Mouse (Mus musculus): Measurements from ENCODE around the gene Srrm2. TPM values are rescaled to one million over a fixed set of nuclear protein-coding genes. Genes with fewer than 3 reads are reported as not detected.
A peak's percentile ranks its signal among the peaks of the same experiment; 100 is the strongest.

Srrm2 gene
- polyA plus RNA-seq, 1 experiment from 2014 or later, result 132 TPM

GRCm38 (mm10) chr17:23823614-23824013 lies 33.3 kb downstream of the Srrm2 start:
- no peak overlapping the region for H3K4me2 ChIP-seq (ENCODE audit: low read depth, low read length)
- H3K36me3 ChIP-seq (replicated peaks; ENCODE audit: insufficient read depth, low read length), result peaks cover 79% of the 10 kb centered on the region
- H3K4me1 ChIP-seq (ENCODE audit: insufficient read depth), result peaks cover 11% of the 10 kb centered on the region
- ATAC-seq, result no peak
- DNase-seq, result no peak
- no peak overlapping the region for H3K27ac ChIP-seq (ENCODE audit: low read depth)
- H3K9ac ChIP-seq (replicated peaks), result no peak overlapping the region
- TF ChIP-seq EP300 (IDR thresholded peaks at IDR 0.05; ENCODE audit: low read depth), result no peak
- no peak for TF ChIP-seq CTCF (IDR thresholded peaks at IDR 0.05; ENCODE audit: low read depth)
- WGBS (ENCODE audit: insufficient replicate concordance), result 89% methylated on average over 12 of the region's 12 CpGs
- peaks cover 11% of the 10 kb centered on the region for H3K9me3 ChIP-seq (ENCODE audit: low read length)
- no peaks in the 10 kb centered on the region for H3K27me3 ChIP-seq (ENCODE audit: insufficient read depth, low read length)
- no peak overlapping the region for H3K4me3 ChIP-seq (ENCODE audit: low read depth, low read length)

GRCm38 (mm10) chr17:23825591-23825990 lies 35.3 kb downstream of the Srrm2 start:
- ATAC-seq (no peak), DNase-seq (no peak)
- H3K27ac ChIP-seq (ENCODE audit: low read depth), result no peak overlapping the region
- H3K4me3 ChIP-seq (ENCODE audit: low read depth, low read length), result no peak overlapping the region
- H3K9ac ChIP-seq (replicated peaks), result no peak overlapping the region
- H3K27me3 ChIP-seq (ENCODE audit: insufficient read depth, low read length), result no peaks in the 10 kb centered on the region
- H3K4me1 ChIP-seq (ENCODE audit: insufficient read depth), result peaks cover 15% of the 10 kb centered on the region
- TF ChIP-seq EP300 (IDR thresholded peaks at IDR 0.05; ENCODE audit: low read depth), result no peak
- no peak for TF ChIP-seq CTCF (IDR thresholded peaks at IDR 0.05; ENCODE audit: low read depth)
- H3K9me3 ChIP-seq (ENCODE audit: low read length), result no peaks in the 10 kb centered on the region; the same call in 1 of the 2 replicates
- no peak overlapping the region for H3K4me2 ChIP-seq (ENCODE audit: low read depth, low read length)
- H3K36me3 ChIP-seq (replicated peaks; ENCODE audit: insufficient read depth, low read length), result peaks cover 59% of the 10 kb centered on the region
- WGBS (ENCODE audit: insufficient replicate concordance), result 82% methylated on average over 4 of the region's 4 CpGs

GRCm38 (mm10) chr17:23828271-23829001 lies 38.1 kb downstream of the Srrm2 start:
- Histone ChIP-seq H3K9me3 (ENCODE audit: low read length) (no peaks in the 10 kb centered on the region; the same call in 1 of the 2 replicates), H3K27me3 (ENCODE audit: insufficient read depth, low read length) (no peaks in the 10 kb centered on the region), H3K36me3 (replicated peaks; ENCODE audit: insufficient read depth, low read length) (peaks cover 34% of the 10 kb centered on the region), H3K4me3 (ENCODE audit: low read depth, low read length) (peak overlapping the region; percentile 86), H3K27ac (ENCODE audit: low read depth) (peak overlapping the region; percentile 83), H3K4me1 (ENCODE audit: insufficient read depth) (peaks cover 15% of the 10 kb centered on the region), H3K4me2 (ENCODE audit: low read depth, low read length) (peak overlapping the region; percentile 89), H3K9ac (replicated peaks) (peak overlapping the region; percentile 86)
- TF ChIP-seq EP300 (IDR thresholded peaks at IDR 0.05; ENCODE audit: low read depth) (no peak), CTCF (IDR thresholded peaks at IDR 0.05; ENCODE audit: low read depth) (peak; percentile 33; the same call in 1 of the 2 replicates)
- peak; percentile 71 for ATAC-seq
- DNase-seq, result peak; percentile 72
- under 1% methylated on average over 39 of the region's 47 CpGs for WGBS (ENCODE audit: insufficient replicate concordance)

- H3K27me3 ChIP-seq (ENCODE audit: insufficient read depth, low read length), result peaks cover 4% of the 10 kb centered on the region; the same call in 1 of the 2 replicates
- peak within 1 kb of the TSS; percentile 83 for H3K27ac ChIP-seq (ENCODE audit: low read depth)
- H3K4me1 ChIP-seq (ENCODE audit: insufficient read depth), result peaks cover 15% of the 10 kb centered on the region
- peak within 1 kb of the TSS; percentile 86 for H3K4me3 ChIP-seq (ENCODE audit: low read depth, low read length)
- no peaks in the 10 kb centered on the region; the same call in 1 of the 2 replicates for H3K9me3 ChIP-seq (ENCODE audit: low read length)
- ATAC-seq, result peak; percentile 97
- TF ChIP-seq CTCF (IDR thresholded peaks at IDR 0.05; ENCODE audit: low read depth) (peak; percentile 76), EP300 (IDR thresholded peaks at IDR 0.05; ENCODE audit: low read depth) (no peak)
- peak within 1 kb of the TSS; percentile 89 for H3K4me2 ChIP-seq (ENCODE audit: low read depth, low read length)
- DNase-seq, result peak; percentile 92
- under 1% methylated on average over 22 of the region's 42 CpGs for WGBS (ENCODE audit: insufficient replicate concordance)
- H3K9ac ChIP-seq (replicated peaks), result peak within 1 kb of the TSS; percentile 86
- peaks cover 27% of the 10 kb centered on the region for H3K36me3 ChIP-seq (replicated peaks; ENCODE audit: insufficient read depth, low read length)
Measured at GRCm38 (mm10) chr17:23829064-23829619, 38.8 kb downstream of the Srrm2 start, which contains the start of gene Elob. Gene Elob (minus strand): TSS chr17:23829136.

GRCm38 (mm10) chr17:23831201-23831600 lies 40.9 kb downstream of the Srrm2 start:
- H3K4me3 ChIP-seq (ENCODE audit: low read depth, low read length), result no peak overlapping the region
- no peaks in the 10 kb centered on the region; the same call in 1 of the 2 replicates for H3K9me3 ChIP-seq (ENCODE audit: low read length)
- TF ChIP-seq CTCF (IDR thresholded peaks at IDR 0.05; ENCODE audit: low read depth) (no peak), EP300 (IDR thresholded peaks at IDR 0.05; ENCODE audit: low read depth) (no peak)
- WGBS (ENCODE audit: insufficient replicate concordance), result 82% methylated on average over 1 of the region's 1 CpGs
- H3K27me3 ChIP-seq (ENCODE audit: insufficient read depth, low read length), result peaks cover 4% of the 10 kb centered on the region; the same call in 1 of the 2 replicates
- peaks cover 15% of the 10 kb centered on the region for H3K4me1 ChIP-seq (ENCODE audit: insufficient read depth)
- no peak overlapping the region for H3K9ac ChIP-seq (replicated peaks)
- no peak overlapping the region for H3K4me2 ChIP-seq (ENCODE audit: low read depth, low read length)
- peaks cover 7% of the 10 kb centered on the region; the same call in 1 of the 2 replicates for H3K36me3 ChIP-seq (replicated peaks; ENCODE audit: insufficient read depth, low read length)
- ATAC-seq (no peak), DNase-seq (no peak)
- H3K27ac ChIP-seq (ENCODE audit: low read depth), result no peak overlapping the region

- TF ChIP-seq EP300 (IDR thresholded peaks at IDR 0.05; ENCODE audit: low read depth) (no peak), CTCF (IDR thresholded peaks at IDR 0.05; ENCODE audit: low read depth) (no peak)
- H3K9me3 ChIP-seq (ENCODE audit: low read length), result no peaks in the 10 kb centered on the region
- H3K36me3 ChIP-seq (replicated peaks; ENCODE audit: insufficient read depth, low read length), result no peaks in the 10 kb centered on the region
- ATAC-seq (no peak), DNase-seq (no peak)
- WGBS (ENCODE audit: insufficient replicate concordance), result 73% methylated on average over 8 of the region's 8 CpGs
- no peak within 1 kb of the TSS for H3K4me3 ChIP-seq (ENCODE audit: low read depth, low read length)
- H3K9ac ChIP-seq (replicated peaks), result no peak within 1 kb of the TSS
- no peaks in the 10 kb centered on the region for H3K4me1 ChIP-seq (ENCODE audit: insufficient read depth)
- no peak within 1 kb of the TSS for H3K27ac ChIP-seq (ENCODE audit: low read depth)
- H3K4me2 ChIP-seq (ENCODE audit: low read depth, low read length), result no peak within 1 kb of the TSS
- peaks cover 4% of the 10 kb centered on the region; the same call in 1 of the 2 replicates for H3K27me3 ChIP-seq (ENCODE audit: insufficient read depth, low read length)
Measured at GRCm38 (mm10) chr17:23836006-23836575, 45.8 kb downstream of the Srrm2 start, which contains the start of gene Prss33. Gene Prss33 (minus strand): TSS chr17:23836056.

All from liver, postnatal 0 days (tissue).